Comparison of ENCODE assay signal across 17 mouse cellular contexts in genomic region chr4:46774652-46775051, GRCm38 (mm10).
DNase-seq lines count a peak whose midpoint lies in the region; ATAC-seq lines count a peak whose summit lies in the region.
"Had no signal": no experiment of that assay in that cellular context is flagged by ENCODE, and none has a peak within 500 bp of the region (broad histone marks: within the 10 kb centered on the region; RNA-seq: fewer than 3 reads in every experiment).

No protein-coding gene starts in this region.

- peak; percentile 74 for ATAC-seq in intestine, embryonic 16.5 days
- no peak for ATAC-seq in frontal cortex, adult (ENCODE audit: low TSS enrichment)
- no peak for ATAC-seq in forebrain, embryonic 14.5 days

- H3K27me3 ChIP-seq in embryonic facial prominence, embryonic 10.5 days (replicated peaks; ENCODE audit: low read depth, poor library complexity, severe bottlenecking) = no peaks in the 10 kb centered on the region
- H3K27me3 ChIP-seq in intestine, embryonic 16.5 days (replicated peaks; ENCODE audit: control insufficient read depth, insufficient read depth, low read length) = no peaks in the 10 kb centered on the region
- H3K27me3 ChIP-seq in forebrain, embryonic 14.5 days (replicated peaks; ENCODE audit: control insufficient read depth, insufficient read depth, low read length) = no peaks in the 10 kb centered on the region
- H3K27me3 ChIP-seq: embryonic facial prominence, embryonic 15.5 days; forebrain, embryonic 12.5 days; hindbrain, embryonic 13.5 days; neural tube, embryonic 15.5 days had no signal

- 0 out of 2 replicates have a peak overlapping the region, but pooled peaks have one; percentile 7 for H3K4me2 ChIP-seq in intestine, embryonic 16.5 days (ENCODE audit: low read depth, low read length)
- H3K4me2 ChIP-seq in forebrain, embryonic 14.5 days (ENCODE audit: low read length) = no peak overlapping the region
- H3K4me2 ChIP-seq: embryonic facial prominence, embryonic 15.5 days; forebrain, embryonic 12.5 days; heart, embryonic 15.5 days; hindbrain, embryonic 13.5 days; neural tube, embryonic 15.5 days had no signal

- H3K27ac ChIP-seq in embryonic facial prominence, embryonic 10.5 days (replicated peaks) = no peak overlapping the region
- no peak overlapping the region for H3K27ac ChIP-seq in intestine, embryonic 16.5 days (ENCODE audit: low read length)
- no peak overlapping the region for H3K27ac ChIP-seq in forebrain, embryonic 14.5 days (ENCODE audit: low read depth, low read length)
- H3K27ac ChIP-seq: embryonic facial prominence, embryonic 15.5 days; forebrain, embryonic 12.5 days; heart, embryonic 15.5 days; hindbrain, embryonic 13.5 days; midbrain, embryonic 10.5 days; neural tube, embryonic 15.5 days had no signal

- no peak overlapping the region for H3K9ac ChIP-seq in intestine, embryonic 16.5 days (ENCODE audit: low read depth, low read length)
- no peak overlapping the region for H3K9ac ChIP-seq in forebrain, embryonic 14.5 days (ENCODE audit: low read length)
- H3K9ac ChIP-seq: embryonic facial prominence, embryonic 15.5 days; forebrain, embryonic 12.5 days; heart, embryonic 15.5 days; hindbrain, embryonic 13.5 days; neural tube, embryonic 15.5 days had no signal

- peak; percentile 8 to 31 for DNase-seq in lung, adult 18-20 months
- DNase-seq in lung, postnatal 14 days = no peak
- peak; percentile 54 for DNase-seq in embryonic facial prominence, embryonic 10.5 days (ENCODE audit: low spot score)
- peak; percentile 47 to 48 for DNase-seq in kidney, postnatal 4 days
- DNase-seq in forebrain, embryonic 14.5 days (ENCODE audit: low spot score) = no peak
- DNase-seq: adrenal gland, adult 8-10 months; cerebellum, adult 18-20 months; thymus, postnatal 36 days had no signal

- H3K4me3 ChIP-seq in embryonic facial prominence, embryonic 10.5 days = no peak overlapping the region
- no peak overlapping the region for H3K4me3 ChIP-seq in intestine, embryonic 16.5 days (ENCODE audit: low read length)
- H3K4me3 ChIP-seq in forebrain, embryonic 14.5 days (ENCODE audit: low read depth, low read length) = no peak overlapping the region
- H3K4me3 ChIP-seq: embryonic facial prominence, embryonic 15.5 days; forebrain, embryonic 12.5 days; heart, embryonic 15.5 days; hindbrain, embryonic 13.5 days; midbrain, embryonic 10.5 days; neural tube, embryonic 15.5 days had no signal

- whole genome bisulfite sequencing in embryonic facial prominence, embryonic 10.5 days = 18% methylated on average over 14 of the region's 14 CpGs
- 18% methylated on average over 14 of the region's 14 CpGs for WGBS in intestine, embryonic 16.5 days
- 14% methylated on average over 14 of the region's 14 CpGs for WGBS in forebrain, embryonic 14.5 days

- peaks cover 9% of the 10 kb centered on the region for H3K4me1 ChIP-seq in embryonic facial prominence, embryonic 10.5 days
- H3K4me1 ChIP-seq in intestine, embryonic 16.5 days (ENCODE audit: control insufficient read depth, insufficient read depth, low read length) = no peaks in the 10 kb centered on the region
- no peaks in the 10 kb centered on the region for H3K4me1 ChIP-seq in forebrain, embryonic 14.5 days (ENCODE audit: control insufficient read depth, insufficient read depth, low read length)
- H3K4me1 ChIP-seq: embryonic facial prominence, embryonic 15.5 days; heart, embryonic 15.5 days; midbrain, embryonic 10.5 days had no signal

- H3K9me3 ChIP-seq in embryonic facial prominence, embryonic 10.5 days = no peaks in the 10 kb centered on the region; the same call in 1 of the 2 replicates
- no peaks in the 10 kb centered on the region for H3K9me3 ChIP-seq in intestine, embryonic 16.5 days (ENCODE audit: control insufficient read depth, low read length)
- H3K9me3 ChIP-seq in forebrain, embryonic 14.5 days (replicated peaks; ENCODE audit: control insufficient read depth, low read length) = no peaks in the 10 kb centered on the region
- H3K9me3 ChIP-seq: embryonic facial prominence, embryonic 15.5 days; heart, embryonic 15.5 days; hindbrain, embryonic 13.5 days; neural tube, embryonic 15.5 days had no signal

- no peaks in the 10 kb centered on the region for H3K36me3 ChIP-seq in embryonic facial prominence, embryonic 10.5 days (replicated peaks)
- H3K36me3 ChIP-seq in intestine, embryonic 16.5 days (ENCODE audit: control insufficient read depth, insufficient read depth, low read length) = no peaks in the 10 kb centered on the region
- H3K36me3 ChIP-seq in forebrain, embryonic 14.5 days (ENCODE audit: control insufficient read depth, insufficient read depth, low read length) = no peaks in the 10 kb centered on the region
- H3K36me3 ChIP-seq: embryonic facial prominence, embryonic 15.5 days; forebrain, embryonic 12.5 days; G1E; heart, embryonic 15.5 days; hindbrain, embryonic 13.5 days; midbrain, embryonic 10.5 days; neural tube, embryonic 15.5 days had no signal

Comparison
In these comparisons a context has a peak if more than half of its experiments do, and no peak if none do; other contexts are left out.
1. DNase-seq: peak in lung, adult 18-20 months (2 of 2), embryonic facial prominence, embryonic 10.5 days (single experiment) and kidney, postnatal 4 days (2 of 2); none in lung, postnatal 14 days (single experiment) and forebrain, embryonic 14.5 days (single experiment).